8 mouse cellular contexts compared by ENCODE assay signal in the genomic region with DNA sequence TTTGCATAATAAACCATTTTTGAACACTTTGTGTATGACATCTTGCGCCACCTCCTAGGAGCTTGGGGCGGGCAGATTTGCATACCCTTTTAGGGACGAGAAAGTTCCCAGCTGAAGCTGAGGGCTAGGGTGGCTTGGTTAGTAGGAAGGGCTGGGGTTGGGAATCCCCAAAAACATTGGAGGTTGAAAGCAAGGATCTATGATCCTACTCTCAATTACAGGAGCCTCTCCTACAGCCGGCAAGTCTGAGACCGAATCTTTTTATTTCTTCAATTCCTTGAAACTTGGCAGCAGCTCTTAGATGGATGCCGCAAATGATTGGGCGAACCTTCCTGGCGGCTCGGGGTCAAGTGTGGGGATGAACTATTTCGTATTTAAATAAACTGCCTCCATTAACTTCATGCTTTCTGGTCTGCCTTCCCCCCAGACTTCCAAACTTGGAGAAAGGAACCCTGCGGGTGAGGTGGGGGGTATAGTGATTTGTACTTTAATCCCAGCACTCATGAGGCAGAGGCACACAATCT. TPM values are rescaled to one million over a fixed set of nuclear protein-coding genes. Genes with fewer than 3 reads are reported as not detected.
DNase-seq lines count a peak whose midpoint lies in the region; ATAC-seq and TF ChIP-seq lines count a peak whose summit lies in the region.

No protein-coding gene starts in this region.

- 21% methylated on average over 11 of the region's 11 CpGs for WGBS in heart, embryonic 13.5 days
- 6% methylated on average over 11 of the region's 11 CpGs for WGBS in hindbrain, embryonic 16.5 days
- WGBS in midbrain, embryonic 11.5 days = 6% methylated on average over 11 of the region's 11 CpGs
- 37% methylated on average over 11 of the region's 11 CpGs for WGBS in cerebellum, adult 2 months

- DNase-seq in heart, postnatal 4 days = no peak
- peak; percentile 92 for DNase-seq in midbrain, embryonic 11.5 days (ENCODE audit: low spot score, missing footprints)
- no peak for DNase-seq in adrenal gland, postnatal 4 days (ENCODE audit: low spot score in 2 of 2)
- DNase-seq in cerebellum, adult 2 months = no peak

- H3K27ac ChIP-seq in heart, embryonic 13.5 days (replicated peaks) = peak overlapping the region; percentile 98
- peak overlapping the region; percentile 97 for H3K27ac ChIP-seq in brown adipose tissue, adult 24 weeks (replicated peaks; ENCODE audit: low read depth, low read length)
- peak overlapping the region; percentile 81; the same call in 1 of the 2 replicates for H3K27ac ChIP-seq in hindbrain, embryonic 16.5 days (ENCODE audit: low read depth, low read length)
- H3K27ac ChIP-seq in midbrain, embryonic 11.5 days (ENCODE audit: low read depth, low read length) = peak overlapping the region; percentile 86
- no peak overlapping the region; the same call in 1 of the 2 replicates for H3K27ac ChIP-seq in cerebellum, adult 2 months (ENCODE audit: insufficient read depth, low read length)

- H3K36me3 ChIP-seq in heart, embryonic 13.5 days = peaks cover 15% of the 10 kb centered on the region
- no peaks in the 10 kb centered on the region for H3K36me3 ChIP-seq in hindbrain, embryonic 16.5 days (ENCODE audit: control insufficient read depth, insufficient read depth, low read length)
- no peaks in the 10 kb centered on the region for H3K36me3 ChIP-seq in midbrain, embryonic 11.5 days (ENCODE audit: control insufficient read depth, insufficient read depth, low read length)

- H3K4me2 ChIP-seq in heart, embryonic 13.5 days = peak overlapping the region; percentile 72
- peak overlapping the region; percentile 84 for H3K4me2 ChIP-seq in hindbrain, embryonic 16.5 days (ENCODE audit: low read length)
- peak overlapping the region; percentile 72 for H3K4me2 ChIP-seq in midbrain, embryonic 11.5 days

- H3K4me1 ChIP-seq in heart, embryonic 13.5 days = peaks cover 74% of the 10 kb centered on the region
- H3K4me1 ChIP-seq in brown adipose tissue, adult 24 weeks (ENCODE audit: control insufficient read depth, insufficient read depth, insufficient read length, low read length) = peaks cover 11% of the 10 kb centered on the region
- peaks cover 41% of the 10 kb centered on the region for H3K4me1 ChIP-seq in hindbrain, embryonic 16.5 days (ENCODE audit: control insufficient read depth, insufficient read depth, low read depth, low read length)
- H3K4me1 ChIP-seq in midbrain, embryonic 11.5 days (ENCODE audit: control insufficient read depth, insufficient read depth, low read length) = peaks cover 55% of the 10 kb centered on the region
- H3K4me1 ChIP-seq in cerebellum, adult 2 months (ENCODE audit: control insufficient read depth, insufficient read depth, low read length) = no peaks in the 10 kb centered on the region

- H3K4me3 ChIP-seq in heart, embryonic 13.5 days = peak overlapping the region; percentile 71
- peak overlapping the region; percentile 93 for H3K4me3 ChIP-seq in brown adipose tissue, adult 24 weeks (ENCODE audit: insufficient read depth, low read depth, low read length)
- H3K4me3 ChIP-seq in hindbrain, embryonic 16.5 days (ENCODE audit: low read length) = peak overlapping the region; percentile 60
- H3K4me3 ChIP-seq in midbrain, embryonic 11.5 days (ENCODE audit: low read depth, low read length) = peak overlapping the region; percentile 81
- H3K4me3 ChIP-seq in cerebellum, adult 2 months (replicated peaks; ENCODE audit: insufficient read depth, low read depth, low read length) = no peak overlapping the region

- no peaks in the 10 kb centered on the region for H3K9me3 ChIP-seq in heart, embryonic 13.5 days
- no peaks in the 10 kb centered on the region for H3K9me3 ChIP-seq in hindbrain, embryonic 16.5 days (ENCODE audit: control insufficient read depth, low read length)
- H3K9me3 ChIP-seq in midbrain, embryonic 11.5 days (ENCODE audit: control insufficient read depth, low read length) = no peaks in the 10 kb centered on the region

- peak overlapping the region; percentile 92 for H3K9ac ChIP-seq in heart, embryonic 13.5 days
- H3K9ac ChIP-seq in hindbrain, embryonic 16.5 days (ENCODE audit: low read depth, low read length) = peak overlapping the region; percentile 75
- H3K9ac ChIP-seq in midbrain, embryonic 11.5 days (ENCODE audit: low read length) = peak overlapping the region; percentile 90

- no peak for TF ChIP-seq CTCF in cerebellum, adult 2 months (IDR thresholded peaks at IDR 0.05; ENCODE audit: borderline replicate concordance, insufficient read depth, low read depth, low read length)

- ATAC-seq in heart, embryonic 13.5 days (ENCODE audit: extremely low read depth, insufficient number of reproducible peaks, low FRiP score, low TSS enrichment) = no peak
- no peak for ATAC-seq in hindbrain, embryonic 16.5 days
- ATAC-seq in midbrain, embryonic 11.5 days (ENCODE audit: low FRiP score) = no peak
- ATAC-seq in megakaryocyte-erythroid progenitor cell, adult 5-6 weeks (replicated peaks; ENCODE audit: low FRiP score, low TSS enrichment, poor library complexity, severe bottlenecking) = no peak

- H3K27me3 ChIP-seq in heart, embryonic 13.5 days (replicated peaks) = peaks cover 9% of the 10 kb centered on the region
- peaks cover 11% of the 10 kb centered on the region for H3K27me3 ChIP-seq in hindbrain, embryonic 16.5 days (replicated peaks; ENCODE audit: control insufficient read depth, insufficient read depth, low read length)
- no peaks in the 10 kb centered on the region for H3K27me3 ChIP-seq in midbrain, embryonic 11.5 days (ENCODE audit: control insufficient read depth, insufficient read depth, low read length)
- no peaks in the 10 kb centered on the region; the same call in 1 of the 2 replicates for H3K27me3 ChIP-seq in cerebellum, adult 2 months (ENCODE audit: control insufficient read depth, insufficient read depth, low read length)

- TF ChIP-seq POLR2A in cerebellum, adult 2 months (IDR thresholded peaks at IDR 0.05; ENCODE audit: borderline replicate concordance, insufficient read depth, low read length) = no peak

RNA-seq across cellular contexts. Expression of gene Id3, which starts 2.1 kb away (rescaled TPM):
- 288 and 305 TPM in 2 replicates for polyA plus RNA-seq in heart, embryonic 13.5 days (2015; fragmentation: Nextera tagmentation; extraction: Ambion mirVana)
- total RNA-seq in heart, postnatal 4 days (2021) = 10 to 100 TPM; 96.2 to 97.8 TPM
- polyA plus RNA-seq in brown adipose tissue, adult 24 weeks (2012; ENCODE audit: insufficient read depth, insufficient read length, missing spikeins) = 75.0 and 78.1 TPM in 2 replicates
- 214 and 226 TPM in 2 replicates for polyA plus RNA-seq in hindbrain, embryonic 16.5 days (2015; fragmentation: Nextera tagmentation; extraction: Ambion mirVana)
- 500 and 543 TPM in 2 replicates for polyA plus RNA-seq in midbrain, embryonic 11.5 days (2014; fragmentation: Nextera tagmentation; extraction: Ambion mirVana)
- total RNA-seq in adrenal gland, postnatal 4 days (2021) = 10 to 100 TPM; 97.4 to 99.5 TPM
- total RNA-seq in megakaryocyte-erythroid progenitor cell, adult 5-6 weeks (2014; fragmentation: Nextera tagmentation) = 1.5 and 7.8 TPM in 2 replicates
- 1.9 and 3.1 TPM in 2 replicates for total RNA-seq in megakaryocyte-erythroid progenitor cell, adult 5-6 weeks (2017)
- 53.6 and 55.1 TPM in 2 replicates for polyA plus RNA-seq in cerebellum, adult 2 months (2012; rRNA removed)

RNA-seq across cellular contexts. Expression of gene E2f2, which starts 26.8 kb away (rescaled TPM):
- 6.2 and 6.6 TPM in 2 replicates for polyA plus RNA-seq in heart, embryonic 13.5 days (2015; fragmentation: Nextera tagmentation; extraction: Ambion mirVana)
- 1 to 10 TPM; 5.8 to 9.7 TPM for total RNA-seq in heart, postnatal 4 days (2021)
- polyA plus RNA-seq in brown adipose tissue, adult 24 weeks (2012; ENCODE audit: insufficient read depth, insufficient read length, missing spikeins) = 2.9 and 6.4 TPM in 2 replicates
- polyA plus RNA-seq in hindbrain, embryonic 16.5 days (2015; fragmentation: Nextera tagmentation; extraction: Ambion mirVana) = 3.4 TPM in 2 replicates
- polyA plus RNA-seq in midbrain, embryonic 11.5 days (2014; fragmentation: Nextera tagmentation; extraction: Ambion mirVana) = 6.8 and 8.0 TPM in 2 replicates
- total RNA-seq in adrenal gland, postnatal 4 days (2021) = 10 to 100 TPM; 15.0 to 23.0 TPM
- total RNA-seq in megakaryocyte-erythroid progenitor cell, adult 5-6 weeks (2014; fragmentation: Nextera tagmentation) = 11.1 and 17.0 TPM in 2 replicates
- 4.5 and 10.2 TPM in 2 replicates for total RNA-seq in megakaryocyte-erythroid progenitor cell, adult 5-6 weeks (2017)
- 0.27 and 0.74 TPM in 2 replicates for polyA plus RNA-seq in cerebellum, adult 2 months (2012; rRNA removed)
